9 mouse cellular contexts compared by ENCODE assay signal in genomic region chr6:112820298-112820992, GRCm38 (mm10).
DNase-seq lines count a peak whose midpoint lies in the region; ATAC-seq lines count a peak whose summit lies in the region.
"Had no signal": no experiment of that assay in that cellular context is flagged by ENCODE, and none has a peak within 500 bp of the region (broad histone marks: within the 10 kb centered on the region; RNA-seq: fewer than 3 reads in every experiment).

No protein-coding gene starts in this region.

- no peaks in the 10 kb centered on the region for H3K9me3 ChIP-seq in neural tube, embryonic 13.5 days
- no peaks in the 10 kb centered on the region for H3K9me3 ChIP-seq in hindbrain, embryonic 14.5 days (ENCODE audit: control insufficient read depth, low read length)

- ATAC-seq in CD4-positive, CD25-positive, alpha-beta regulatory T cell, adult 4 months: no peak
- 0 out of 2 replicates have a peak, but pooled peaks have one; percentile 54 for ATAC-seq in neural tube, embryonic 13.5 days (ENCODE audit: low read depth)
- no peak for ATAC-seq in hindbrain, embryonic 14.5 days (ENCODE audit: low FRiP score)

- no peaks in the 10 kb centered on the region for H3K27me3 ChIP-seq in neural tube, embryonic 13.5 days
- no peaks in the 10 kb centered on the region for H3K27me3 ChIP-seq in hindbrain, embryonic 14.5 days (ENCODE audit: control insufficient read depth, insufficient read depth, low read length)

- H3K36me3 ChIP-seq in neural tube, embryonic 13.5 days: peaks cover 7% of the 10 kb centered on the region
- no peaks in the 10 kb centered on the region; the same call in 1 of the 2 replicates for H3K36me3 ChIP-seq in hindbrain, embryonic 14.5 days (replicated peaks; ENCODE audit: control insufficient read depth, insufficient read depth)

- peak; percentile 31 for DNase-seq in CD4-positive, CD25-positive, alpha-beta regulatory T cell, adult 2 months (ENCODE audit: low read depth, low spot score)
- DNase-seq in neural tube, embryonic 10.5 days (ENCODE audit: extremely low spot score, low spot score): no peak
- no peak for DNase-seq in hindbrain, embryonic 14.5 days (ENCODE audit: low spot score)
- peak; percentile 33 for DNase-seq in right cerebral cortex, postnatal 14 days
- no peak for DNase-seq in adrenal gland, postnatal 14 days
- no peak for DNase-seq in gastrocnemius, postnatal 25 days
- DNase-seq: kidney, adult 9 months had no signal

- H3K9ac ChIP-seq in neural tube, embryonic 13.5 days: no peak overlapping the region
- H3K9ac ChIP-seq in hindbrain, embryonic 14.5 days: no peak overlapping the region

- peak overlapping the region; percentile 82 for H3K27ac ChIP-seq in neural tube, embryonic 13.5 days (replicated peaks)
- H3K27ac ChIP-seq in hindbrain, embryonic 14.5 days: peak overlapping the region; percentile 60

- 46% methylated on average over 8 of the region's 8 CpGs for WGBS in neural tube, embryonic 13.5 days
- 53% methylated on average over 8 of the region's 8 CpGs for WGBS in hindbrain, embryonic 14.5 days

- H3K4me2 ChIP-seq in neural tube, embryonic 13.5 days: no peak overlapping the region
- no peak overlapping the region for H3K4me2 ChIP-seq in hindbrain, embryonic 14.5 days (replicated peaks)

- H3K4me3 ChIP-seq in neural tube, embryonic 13.5 days: no peak overlapping the region
- no peak overlapping the region for H3K4me3 ChIP-seq in hindbrain, embryonic 14.5 days (replicated peaks; ENCODE audit: low read length)

- peaks cover 65% of the 10 kb centered on the region for H3K4me1 ChIP-seq in neural tube, embryonic 13.5 days (replicated peaks)
- peaks cover 26% of the 10 kb centered on the region for H3K4me1 ChIP-seq in hindbrain, embryonic 14.5 days (replicated peaks; ENCODE audit: control insufficient read depth, insufficient read depth, low read length)

Comparison
In these comparisons a context has a peak if more than half of its experiments do, and no peak if none do; other contexts are left out.
1. DNase-seq: peak in CD4-positive, CD25-positive, alpha-beta regulatory T cell, adult 2 months (single experiment) and right cerebral cortex, postnatal 14 days (single experiment); none in neural tube, embryonic 10.5 days (single experiment), hindbrain, embryonic 14.5 days (single experiment), adrenal gland, postnatal 14 days (single experiment) and gastrocnemius, postnatal 25 days (single experiment).